Mouse (Mus musculus): ENCODE measurements around the gene Ptges2. TPM values are rescaled to one million over a fixed set of nuclear protein-coding genes. Genes with fewer than 3 reads are reported as not detected.

The Ptges2 gene
- polyA plus RNA-seq, 1 experiment: 7.6 TPM

GRCm38 (mm10) chr2:32430701-32431676, 35.3 kb downstream of the Ptges2 start:
- no peak for TF ChIP-seq POLR2A (IDR thresholded peaks at IDR 0.05; ENCODE audit: control insufficient read depth, low read depth, low read length)
- TF ChIP-seq CTCF (IDR thresholded peaks at IDR 0.05; ENCODE audit: control insufficient read depth, insufficient read depth, insufficient replicate concordance, low read depth, low read length): no peak
- Histone ChIP-seq H3K36me3 (ENCODE audit: control insufficient read depth, insufficient read depth, low read length) (no peaks in the 10 kb centered on the region), H3K4me1 (ENCODE audit: control insufficient read depth, insufficient read depth, low read length) (no peaks in the 10 kb centered on the region), H3K27ac (ENCODE audit: control insufficient read depth, insufficient read depth, low read depth, low read length) (no peak overlapping the region), H3K27me3 (ENCODE audit: control insufficient read depth, insufficient read depth, low read length) (no peaks in the 10 kb centered on the region), H3K4me3 (ENCODE audit: control insufficient read depth, low read depth, low read length) (no peak overlapping the region)

- H3K27ac ChIP-seq (ENCODE audit: control insufficient read depth, insufficient read depth, low read depth, low read length): no peak overlapping the region
Measured at GRCm38 (mm10) chr2:32436686-32437372, 41.1 kb downstream of the Ptges2 start.

GRCm38 (mm10) chr2:32437612-32438166, 42.0 kb downstream of the Ptges2 start:
- no peaks in the 10 kb centered on the region for H3K36me3 ChIP-seq (ENCODE audit: control insufficient read depth, insufficient read depth, low read length)
- no peak overlapping the region for H3K27ac ChIP-seq (ENCODE audit: control insufficient read depth, insufficient read depth, low read depth, low read length)
- TF ChIP-seq POLR2A (IDR thresholded peaks at IDR 0.05; ENCODE audit: control insufficient read depth, low read depth, low read length) (no peak), CTCF (IDR thresholded peaks at IDR 0.05; ENCODE audit: control insufficient read depth, insufficient read depth, insufficient replicate concordance, low read depth, low read length) (no peak)
- H3K27me3 ChIP-seq (ENCODE audit: control insufficient read depth, insufficient read depth, low read length): no peaks in the 10 kb centered on the region
- no peaks in the 10 kb centered on the region; the same call in 1 of the 2 replicates for H3K4me1 ChIP-seq (ENCODE audit: control insufficient read depth, insufficient read depth, low read length)
- no peak overlapping the region for H3K4me3 ChIP-seq (ENCODE audit: control insufficient read depth, low read depth, low read length)

More at GRCm38 (mm10) chr2:32436686-32437372, 41.1 kb downstream of the Ptges2 start:
- H3K27me3 ChIP-seq (ENCODE audit: control insufficient read depth, insufficient read depth, low read length): no peaks in the 10 kb centered on the region
- H3K36me3 ChIP-seq (ENCODE audit: control insufficient read depth, insufficient read depth, low read length): no peaks in the 10 kb centered on the region
- H3K4me1 ChIP-seq (ENCODE audit: control insufficient read depth, insufficient read depth, low read length): no peaks in the 10 kb centered on the region; the same call in 1 of the 2 replicates
- no peak for TF ChIP-seq CTCF (IDR thresholded peaks at IDR 0.05; ENCODE audit: control insufficient read depth, insufficient read depth, insufficient replicate concordance, low read depth, low read length)
- TF ChIP-seq POLR2A (IDR thresholded peaks at IDR 0.05; ENCODE audit: control insufficient read depth, low read depth, low read length): no peak
- H3K4me3 ChIP-seq (ENCODE audit: control insufficient read depth, low read depth, low read length): no peak overlapping the region

GRCm38 (mm10) chr2:32438733-32439132, 43.0 kb downstream of the Ptges2 start:
- H3K27me3 ChIP-seq (ENCODE audit: control insufficient read depth, insufficient read depth, low read length): no peaks in the 10 kb centered on the region
- H3K4me3 ChIP-seq (ENCODE audit: control insufficient read depth, low read depth, low read length): no peak overlapping the region
- H3K36me3 ChIP-seq (ENCODE audit: control insufficient read depth, insufficient read depth, low read length): no peaks in the 10 kb centered on the region
- TF ChIP-seq POLR2A (IDR thresholded peaks at IDR 0.05; ENCODE audit: control insufficient read depth, low read depth, low read length) (no peak), CTCF (IDR thresholded peaks at IDR 0.05; ENCODE audit: control insufficient read depth, insufficient read depth, insufficient replicate concordance, low read depth, low read length) (no peak)
- H3K27ac ChIP-seq (ENCODE audit: control insufficient read depth, insufficient read depth, low read depth, low read length): no peak overlapping the region
- H3K4me1 ChIP-seq (ENCODE audit: control insufficient read depth, insufficient read depth, low read length): no peaks in the 10 kb centered on the region; the same call in 1 of the 2 replicates

- no peak overlapping the region for H3K27ac ChIP-seq (ENCODE audit: control insufficient read depth, insufficient read depth, low read depth, low read length)
- no peaks in the 10 kb centered on the region for H3K27me3 ChIP-seq (ENCODE audit: control insufficient read depth, insufficient read depth, low read length)
- no peak overlapping the region for H3K4me3 ChIP-seq (ENCODE audit: control insufficient read depth, low read depth, low read length)
- H3K36me3 ChIP-seq (ENCODE audit: control insufficient read depth, insufficient read depth, low read length): no peaks in the 10 kb centered on the region
- TF ChIP-seq CTCF (IDR thresholded peaks at IDR 0.05; ENCODE audit: control insufficient read depth, insufficient read depth, insufficient replicate concordance, low read depth, low read length) (no peak), POLR2A (IDR thresholded peaks at IDR 0.05; ENCODE audit: control insufficient read depth, low read depth, low read length) (no peak)
- no peaks in the 10 kb centered on the region; the same call in 1 of the 2 replicates for H3K4me1 ChIP-seq (ENCODE audit: control insufficient read depth, insufficient read depth, low read length)
Measured at GRCm38 (mm10) chr2:32439177-32439576, 43.5 kb downstream of the Ptges2 start.

- no peaks in the 10 kb centered on the region for H3K36me3 ChIP-seq (ENCODE audit: control insufficient read depth, insufficient read depth, low read length)
- H3K27me3 ChIP-seq (ENCODE audit: control insufficient read depth, insufficient read depth, low read length): no peaks in the 10 kb centered on the region
- TF ChIP-seq CTCF (IDR thresholded peaks at IDR 0.05; ENCODE audit: control insufficient read depth, insufficient read depth, insufficient replicate concordance, low read depth, low read length) (no peak), POLR2A (IDR thresholded peaks at IDR 0.05; ENCODE audit: control insufficient read depth, low read depth, low read length) (no peak)
- H3K4me3 ChIP-seq (ENCODE audit: control insufficient read depth, low read depth, low read length): no peak overlapping the region
- H3K27ac ChIP-seq (ENCODE audit: control insufficient read depth, insufficient read depth, low read depth, low read length): no peak overlapping the region
- H3K4me1 ChIP-seq (ENCODE audit: control insufficient read depth, insufficient read depth, low read length): no peaks in the 10 kb centered on the region; the same call in 1 of the 2 replicates
Measured at GRCm38 (mm10) chr2:32440164-32440563, 44.5 kb downstream of the Ptges2 start.

GRCm38 (mm10) chr2:32440632-32441031, 44.9 kb downstream of the Ptges2 start:
- no peak overlapping the region for H3K4me3 ChIP-seq (ENCODE audit: control insufficient read depth, low read depth, low read length)
- no peaks in the 10 kb centered on the region for H3K36me3 ChIP-seq (ENCODE audit: control insufficient read depth, insufficient read depth, low read length)
- H3K27me3 ChIP-seq (ENCODE audit: control insufficient read depth, insufficient read depth, low read length): no peaks in the 10 kb centered on the region
- H3K4me1 ChIP-seq (ENCODE audit: control insufficient read depth, insufficient read depth, low read length): no peaks in the 10 kb centered on the region; the same call in 1 of the 2 replicates
- TF ChIP-seq POLR2A (IDR thresholded peaks at IDR 0.05; ENCODE audit: control insufficient read depth, low read depth, low read length): no peak
- no peak for TF ChIP-seq CTCF (IDR thresholded peaks at IDR 0.05; ENCODE audit: control insufficient read depth, insufficient read depth, insufficient replicate concordance, low read depth, low read length)
- H3K27ac ChIP-seq (ENCODE audit: control insufficient read depth, insufficient read depth, low read depth, low read length): no peak overlapping the region

All from testis, adult 2 months (tissue).